Mouse (Mus musculus): ENCODE measurements around the gene Pomc.
"Not testable (repeated sequence)": the region's sequence is repeated elsewhere in the genome, so short reads cannot be mapped to it uniquely, and the experiment has no call there.

Pomc gene

GRCm38 (mm10) chr12:3973169-3973568, 18.4 kb downstream of the Pomc start:
- not testable (repeated sequence) for DNase-seq

GRCm38 (mm10) chr12:3980991-3981349, 26.2 kb downstream of the Pomc start:
- no peak for DNase-seq

GRCm38 (mm10) chr12:3981350-3982131, 26.8 kb downstream of the Pomc start:
- DNase-seq = peak; percentile 88

- peak; percentile 83 for DNase-seq
Observed at GRCm38 (mm10) chr12:3982257-3982656, 27.5 kb downstream of the Pomc start.

- DNase-seq = peak; percentile 74
Observed at GRCm38 (mm10) chr12:3983736-3984135, 29.0 kb downstream of the Pomc start.

- peak; percentile 30 for DNase-seq
Observed at GRCm38 (mm10) chr12:3984446-3984845, 29.7 kb downstream of the Pomc start.

GRCm38 (mm10) chr12:3989943-3990342, 35.2 kb downstream of the Pomc start:
- no peak for DNase-seq

GRCm38 (mm10) chr12:3991047-3991446, 36.3 kb downstream of the Pomc start:
- no peak for DNase-seq

- no peak for DNase-seq
Observed at GRCm38 (mm10) chr12:3996749-3997148, 42.0 kb downstream of the Pomc start.

- peak; percentile 35 for DNase-seq
Observed at GRCm38 (mm10) chr12:4000406-4000805, 45.7 kb downstream of the Pomc start.

GRCm38 (mm10) chr12:4004648-4005047, 49.9 kb downstream of the Pomc start:
- no peak for DNase-seq

GRCm38 (mm10) chr12:4006079-4006478, 51.3 kb downstream of the Pomc start:
- DNase-seq = peak; percentile 93

GRCm38 (mm10) chr12:4007181-4007580, 52.4 kb downstream of the Pomc start:
- DNase-seq = peak; percentile 84

- DNase-seq = peak; percentile 42
Observed at GRCm38 (mm10) chr12:4007766-4008165, 53.0 kb downstream of the Pomc start.

- peak; percentile 89 for DNase-seq
Observed at GRCm38 (mm10) chr12:4008731-4009130, 54.0 kb downstream of the Pomc start.
